Mouse (Mus musculus) kidney, adult 18-20 months (tissue): ENCODE results near the gene Snf8.

Experiments
- DNase-seq: peaks from one replicate; pipeline ENCODE4 v3.0.0; 2021

Gene Snf8

GRCm38 (mm10) chr11:96034596-96035052 is at the start of gene Snf8:
TSS of gene Snf8 (plus strand) at chr11:96034885.
- DNase-seq = peak; percentile 97

- DNase-seq = no peak
Observed at GRCm38 (mm10) chr11:95987854-95988447, 46.7 kb upstream of the Snf8 start.

GRCm38 (mm10) chr11:95988533-95988932 is 46.2 kb upstream of the Snf8 start:
- DNase-seq = peak; percentile 84

- no peak for DNase-seq
Observed at GRCm38 (mm10) chr11:95989864-95990263, 44.8 kb upstream of the Snf8 start.

- DNase-seq = no peak
Observed at GRCm38 (mm10) chr11:95990431-95990830, 44.3 kb upstream of the Snf8 start.

- DNase-seq = no peak
Observed at GRCm38 (mm10) chr11:95990886-95991708, 43.6 kb upstream of the Snf8 start.

GRCm38 (mm10) chr11:95994151-95994550 is 40.5 kb upstream of the Snf8 start:
- DNase-seq = no peak

- no peak for DNase-seq
Observed at GRCm38 (mm10) chr11:96003100-96003900, 31.4 kb upstream of the Snf8 start.

- peak; percentile 23 for DNase-seq
Observed at GRCm38 (mm10) chr11:96003969-96004792, 30.5 kb upstream of the Snf8 start.

- DNase-seq = no peak
Observed at GRCm38 (mm10) chr11:96004793-96005402, 29.8 kb upstream of the Snf8 start.

GRCm38 (mm10) chr11:96005403-96006271 is 29.0 kb upstream of the Snf8 start, which contains the start of gene Igf2bp1:
TSS of gene Igf2bp1 (minus strand) at chr11:96005940.
- DNase-seq = peak; percentile 51

- DNase-seq = peak; percentile 37
Observed at GRCm38 (mm10) chr11:96006367-96006851, 28.3 kb upstream of the Snf8 start.

GRCm38 (mm10) chr11:96006852-96007515 is 27.7 kb upstream of the Snf8 start:
- DNase-seq = peak; percentile 23

GRCm38 (mm10) chr11:96007516-96008235 is 27.0 kb upstream of the Snf8 start:
- peak; percentile 43 for DNase-seq

GRCm38 (mm10) chr11:96008827-96009226 is 25.9 kb upstream of the Snf8 start:
- DNase-seq = no peak

GRCm38 (mm10) chr11:96011982-96012381 is 22.7 kb upstream of the Snf8 start:
- DNase-seq = no peak

- no peak for DNase-seq
Observed at GRCm38 (mm10) chr11:96015421-96015820, 19.3 kb upstream of the Snf8 start.

GRCm38 (mm10) chr11:96017941-96018351 is 16.7 kb upstream of the Snf8 start:
- DNase-seq = no peak

GRCm38 (mm10) chr11:96020622-96021021 is 14.1 kb upstream of the Snf8 start:
- no peak for DNase-seq
